Mouse (Mus musculus): Measurements from ENCODE around the gene Pyroxd2.

The Pyroxd2 gene

DNA sequence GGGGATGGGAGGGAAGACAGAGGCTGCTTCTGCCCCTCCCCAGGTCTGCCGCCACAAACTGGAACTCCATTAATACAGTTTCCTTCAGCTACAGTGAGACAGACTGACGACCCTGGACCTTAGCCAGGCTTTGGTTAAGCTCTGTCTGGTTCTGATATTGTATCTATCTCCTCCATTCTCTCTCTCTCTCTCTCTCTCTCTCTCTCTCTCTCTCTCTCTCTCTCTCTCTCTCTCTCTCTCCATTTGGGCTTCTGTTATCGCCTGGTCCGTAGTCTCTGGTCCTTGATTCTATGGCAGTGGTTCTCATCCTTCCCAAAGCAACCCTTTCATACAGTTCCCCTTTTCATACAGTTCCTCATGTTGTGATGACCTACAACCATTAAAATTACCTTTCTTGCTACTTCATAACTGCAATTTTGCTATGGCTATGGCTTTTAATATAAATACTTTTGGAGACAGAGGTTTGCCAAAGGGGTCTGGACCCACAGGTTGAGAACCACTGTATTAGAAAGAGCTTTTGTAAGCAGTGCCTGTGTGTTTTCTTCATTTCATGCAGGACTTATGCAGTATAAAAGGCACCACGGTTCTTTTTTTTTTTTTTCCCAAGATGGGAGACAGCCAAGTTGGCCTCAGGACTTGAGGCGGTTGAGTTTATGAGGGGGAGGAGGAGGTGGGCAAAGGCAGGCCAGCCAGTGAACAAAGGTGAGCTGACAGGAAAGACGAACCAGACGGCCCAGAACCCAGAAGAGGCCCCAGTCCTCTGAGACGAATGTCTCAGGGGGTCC is 7.3 kb downstream of the Pyroxd2 start:
- DNase-seq, result no peak

DNA sequence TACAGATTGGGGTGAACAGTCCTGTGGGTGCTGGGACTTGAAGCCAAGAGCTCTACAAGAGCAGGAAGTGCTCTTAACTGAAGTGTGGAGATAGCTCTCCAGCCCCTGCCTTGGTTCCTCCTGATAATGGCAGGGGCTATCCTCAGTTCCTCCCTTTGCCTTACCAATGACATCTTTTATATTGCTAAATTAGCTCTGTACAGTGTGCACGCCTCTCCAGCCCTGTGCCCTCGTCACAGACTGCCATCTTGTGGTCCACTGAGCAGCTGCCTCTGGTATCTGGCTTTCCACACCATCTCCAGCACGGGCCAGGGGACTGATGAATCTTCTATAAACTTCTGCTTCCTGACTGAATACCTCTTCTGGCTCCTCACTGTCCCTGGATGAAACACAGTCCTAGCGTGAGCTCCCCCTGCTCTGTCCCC is 8.4 kb downstream of the Pyroxd2 start:
- peak; percentile 70 for DNase-seq

DNA sequence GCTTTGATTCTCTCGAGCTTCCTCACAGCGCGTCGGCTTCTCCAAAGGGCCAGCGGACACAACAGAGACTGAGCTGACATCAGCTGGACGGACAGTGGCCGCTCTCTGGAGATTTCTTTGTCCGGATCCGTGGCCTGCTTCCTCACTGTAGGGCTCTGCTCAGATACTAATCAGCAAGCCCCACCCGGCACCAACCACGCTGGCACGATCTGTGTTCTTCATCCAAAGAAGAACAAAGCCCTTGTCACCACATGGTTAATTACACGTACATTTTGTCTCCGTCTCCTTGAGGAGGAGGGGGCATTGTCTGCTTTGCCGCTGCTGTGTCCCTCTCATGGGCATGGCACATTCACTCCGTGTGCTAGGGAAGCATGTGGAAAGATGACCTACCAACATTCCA is 9.3 kb downstream of the Pyroxd2 start:
- no peak for DNase-seq

DNA sequence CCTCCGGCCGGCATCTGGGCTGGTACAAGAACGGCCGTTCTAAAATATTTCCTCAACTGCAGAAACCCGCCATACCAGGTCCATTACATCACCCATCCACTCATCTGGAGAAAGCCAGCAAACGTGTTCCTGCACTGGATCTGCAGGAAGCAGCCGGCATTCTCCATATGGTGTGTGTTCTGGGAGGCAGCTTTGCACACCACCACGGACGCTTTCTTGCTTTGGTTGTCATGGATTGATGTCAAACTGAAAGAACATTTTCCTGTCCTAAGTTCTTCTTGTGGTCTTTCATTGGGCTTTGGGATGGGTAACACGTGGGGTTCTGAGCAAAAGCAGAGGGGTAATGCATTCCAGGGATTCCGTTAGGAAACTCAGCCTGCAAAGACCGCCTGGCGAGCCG is 10.7 kb downstream of the Pyroxd2 start:
- peak; percentile 56 for DNase-seq

DNA sequence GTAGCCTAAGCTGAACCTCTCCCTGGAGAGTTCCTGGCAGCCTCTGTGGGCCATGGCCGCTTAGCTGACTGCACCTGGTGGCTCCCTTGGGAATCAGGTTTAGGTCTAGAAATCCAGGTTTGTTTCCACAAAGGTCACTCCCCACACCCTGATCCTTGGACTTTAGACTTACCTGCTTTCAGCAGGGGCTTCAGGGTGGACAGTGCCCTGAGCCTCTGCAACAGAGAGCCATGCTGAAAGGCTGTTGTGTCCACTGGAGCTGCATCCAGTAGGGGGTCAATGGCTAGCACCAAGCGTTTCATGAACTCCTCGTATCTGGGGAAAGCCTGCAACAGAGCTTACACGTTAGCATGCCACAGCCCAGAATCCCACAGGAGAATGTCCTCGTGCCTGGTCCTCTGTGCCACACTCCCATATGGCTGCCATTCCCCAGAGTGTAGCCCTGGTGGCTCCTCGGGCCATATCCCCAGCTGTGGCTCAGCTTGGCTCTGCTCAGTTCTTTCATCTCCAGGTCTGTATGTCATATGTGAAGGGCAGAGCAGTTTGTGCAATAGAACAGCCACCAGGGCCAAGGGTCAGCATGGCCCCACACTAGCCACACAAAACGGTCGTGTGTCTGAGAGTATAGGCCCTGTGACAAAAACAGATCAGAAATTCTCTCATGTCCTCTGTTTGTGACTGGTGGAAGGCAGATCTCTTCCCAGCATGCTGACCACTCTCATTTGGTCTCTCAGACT is 12.2 kb downstream of the Pyroxd2 start:
- no peak for DNase-seq

DNA sequence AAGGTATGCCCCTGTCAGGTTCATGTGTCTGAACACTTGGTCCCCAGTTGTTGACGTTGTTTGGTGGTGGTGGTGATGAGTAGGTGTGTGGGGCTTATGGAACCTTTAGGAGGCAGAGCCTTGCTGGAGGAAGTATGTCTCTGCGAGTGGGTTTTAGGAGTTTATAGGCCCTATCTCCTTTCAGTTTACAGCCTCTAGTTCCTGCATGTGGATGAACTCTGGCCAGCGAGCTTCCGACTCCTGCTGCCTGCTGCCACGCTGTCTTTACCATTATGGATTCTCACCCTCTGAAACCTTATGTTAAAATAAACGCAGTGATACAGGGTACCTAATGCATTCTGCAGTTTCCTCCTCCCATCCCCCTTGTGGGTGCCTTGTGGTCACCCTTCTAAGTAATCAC is 12.8 kb downstream of the Pyroxd2 start:
- DNase-seq, result no peak

DNA sequence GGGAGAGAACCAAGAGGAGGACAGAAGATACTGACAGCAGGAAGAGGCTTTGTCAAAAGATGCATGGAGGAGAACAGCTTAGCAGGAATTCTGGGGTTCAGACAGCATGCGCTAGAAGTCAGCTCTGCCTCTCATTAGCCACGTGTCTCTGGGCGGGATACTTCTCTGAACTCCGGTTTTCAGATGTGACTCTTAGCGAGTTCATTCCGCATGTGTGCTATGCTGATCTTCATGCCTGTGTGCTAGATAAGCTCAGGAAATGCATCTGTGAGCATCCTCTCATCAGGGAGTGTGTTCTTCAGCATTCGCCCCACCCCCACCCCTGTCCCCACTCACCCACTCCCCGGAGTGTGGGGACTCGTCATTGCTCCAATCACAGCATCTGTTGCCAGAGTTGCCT is 14.8 kb downstream of the Pyroxd2 start:
- DNase-seq, result no peak

DNA sequence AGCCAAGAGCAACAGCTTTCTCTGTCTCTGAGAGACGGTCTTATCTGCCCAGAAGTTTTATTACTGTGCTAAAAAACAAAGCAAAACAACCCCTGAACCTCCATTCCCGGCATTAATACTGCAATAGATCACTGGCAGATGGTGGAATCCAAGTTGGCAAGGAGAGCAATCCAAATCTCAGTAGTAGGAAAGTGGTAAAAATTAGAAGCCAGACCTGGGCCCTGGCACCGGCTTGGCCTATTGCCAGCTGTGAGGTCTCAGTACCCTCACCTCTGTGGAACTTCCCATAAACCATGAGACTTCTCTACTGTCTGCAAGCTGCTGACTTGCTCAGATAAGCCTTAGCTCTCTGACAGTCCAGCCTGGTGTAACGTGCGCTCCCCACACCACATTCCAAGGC is 17.6 kb downstream of the Pyroxd2 start:
- no peak for DNase-seq

DNA sequence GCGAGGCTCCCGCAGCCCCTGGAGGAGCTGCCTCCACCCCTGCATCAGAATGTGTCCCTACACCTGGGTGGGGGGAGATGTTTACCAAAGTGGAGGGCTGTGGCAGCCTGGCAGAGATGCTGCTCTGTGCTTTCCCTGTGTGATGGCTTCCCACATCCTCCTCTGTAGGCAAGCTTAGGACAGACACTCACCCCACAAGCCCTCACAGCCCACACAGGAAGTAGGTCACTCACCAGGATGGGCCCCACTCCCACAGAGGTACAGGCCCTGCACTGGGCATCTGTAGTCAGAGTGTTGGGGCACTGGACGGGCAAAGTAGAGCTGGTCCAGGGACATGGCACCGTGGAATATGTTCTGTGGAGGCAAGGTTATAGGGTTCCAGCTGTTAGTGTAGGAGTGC is 25.2 kb downstream of the Pyroxd2 start:
- DNase-seq, result no peak

DNA sequence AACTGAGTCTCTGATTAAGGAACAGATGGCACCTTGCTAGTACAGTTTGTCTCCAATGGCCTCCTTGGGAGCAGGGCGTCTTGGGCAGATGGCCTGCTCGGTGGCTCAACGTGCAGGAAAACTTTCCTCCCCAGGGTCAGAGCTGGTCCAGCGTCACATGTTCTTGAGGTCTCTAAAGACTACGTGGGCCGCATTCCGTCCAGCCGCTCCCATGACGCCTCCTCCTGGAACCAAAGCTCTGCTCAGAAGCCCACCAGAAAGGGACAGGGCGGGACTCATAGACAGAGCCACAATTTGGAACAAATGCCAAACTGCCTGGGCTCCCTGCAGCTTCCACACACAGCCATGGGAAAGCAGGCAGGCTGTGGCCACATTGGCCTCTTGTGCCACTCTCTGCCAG is 25.8 kb downstream of the Pyroxd2 start:
- no peak for DNase-seq

DNA sequence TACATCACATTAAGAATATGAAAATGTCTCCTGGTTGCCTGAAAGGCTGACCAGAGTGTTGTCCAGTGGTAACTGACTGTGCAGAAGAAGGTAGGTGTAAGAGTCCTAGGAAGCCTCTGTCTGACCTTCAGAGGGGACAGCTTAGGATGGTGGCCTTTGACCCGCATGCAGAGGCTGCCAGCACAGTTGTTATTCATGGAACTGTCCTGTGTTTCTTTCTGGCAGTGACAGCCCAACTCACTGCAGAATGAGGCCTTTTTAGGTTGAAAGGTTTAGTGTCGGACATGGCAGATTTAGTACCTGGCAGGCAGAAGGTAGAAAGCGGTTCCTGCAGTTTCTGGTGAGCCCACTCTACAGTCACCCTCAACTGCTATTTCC is 26.6 kb downstream of the Pyroxd2 start:
- DNase-seq, result no peak

DNA sequence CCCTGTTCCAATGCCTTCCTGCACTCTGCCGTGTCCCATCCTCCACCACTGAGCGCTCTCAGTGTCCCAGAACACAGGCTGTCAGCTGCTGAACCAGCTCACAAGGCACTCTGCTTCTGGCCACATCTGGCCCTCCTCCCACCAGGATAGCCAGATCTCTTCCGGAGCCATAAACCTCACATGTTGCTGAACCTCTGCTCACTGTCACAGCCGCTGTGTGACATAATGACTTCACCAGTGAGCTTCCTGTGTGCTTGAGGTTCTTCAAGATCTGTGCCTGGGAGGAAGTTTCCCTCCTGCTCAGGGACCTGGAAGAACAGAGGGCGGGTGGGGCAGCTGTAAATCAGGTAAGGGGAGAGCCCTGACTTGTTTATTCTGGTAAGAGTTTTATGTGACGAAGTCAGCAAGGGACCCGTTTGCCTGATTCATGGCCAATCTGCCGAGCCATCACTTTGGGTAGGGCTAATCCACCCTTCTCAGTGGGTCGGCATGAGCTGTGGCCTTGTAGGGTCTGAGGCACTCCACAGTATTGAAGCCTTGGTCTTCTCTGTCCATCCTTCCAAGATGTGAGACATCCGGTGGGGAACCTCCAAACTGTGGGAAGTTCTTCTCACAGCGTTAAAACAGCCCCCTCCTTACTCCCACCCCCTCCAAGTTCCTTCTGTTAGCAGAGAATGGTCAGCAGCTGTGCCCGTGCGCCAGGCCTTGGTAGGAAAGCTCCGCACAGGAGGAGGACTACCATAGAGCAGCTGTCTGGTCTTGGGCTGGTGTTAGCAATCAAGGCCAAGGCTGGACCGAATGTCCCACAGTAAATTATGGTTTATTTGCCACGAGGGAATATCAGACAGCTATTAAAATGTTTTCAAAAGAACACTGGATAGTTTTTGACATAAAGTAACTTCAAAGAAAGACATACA is 27.3 kb downstream of the Pyroxd2 start:
- no peak for DNase-seq

DNA sequence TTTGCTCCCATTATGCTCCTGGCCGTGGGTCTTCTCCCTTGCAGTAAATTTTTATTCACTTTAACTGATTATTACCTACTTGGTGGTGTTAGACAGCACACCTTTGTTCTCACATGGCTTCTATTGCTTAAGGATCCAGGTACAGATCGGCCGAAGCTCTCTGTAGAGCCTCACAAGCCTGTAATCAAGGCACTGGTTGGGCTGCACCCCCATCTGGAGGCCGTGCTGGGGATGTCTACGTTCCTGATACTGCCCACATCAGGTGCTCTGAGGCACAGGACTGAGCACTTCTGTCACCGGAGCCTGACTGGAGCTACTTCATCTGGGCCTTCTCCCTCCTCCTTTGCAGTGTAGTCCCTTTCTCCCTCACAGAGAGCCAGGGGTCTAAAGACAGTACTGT is 29.3 kb downstream of the Pyroxd2 start:
- no peak for DNase-seq

DNA sequence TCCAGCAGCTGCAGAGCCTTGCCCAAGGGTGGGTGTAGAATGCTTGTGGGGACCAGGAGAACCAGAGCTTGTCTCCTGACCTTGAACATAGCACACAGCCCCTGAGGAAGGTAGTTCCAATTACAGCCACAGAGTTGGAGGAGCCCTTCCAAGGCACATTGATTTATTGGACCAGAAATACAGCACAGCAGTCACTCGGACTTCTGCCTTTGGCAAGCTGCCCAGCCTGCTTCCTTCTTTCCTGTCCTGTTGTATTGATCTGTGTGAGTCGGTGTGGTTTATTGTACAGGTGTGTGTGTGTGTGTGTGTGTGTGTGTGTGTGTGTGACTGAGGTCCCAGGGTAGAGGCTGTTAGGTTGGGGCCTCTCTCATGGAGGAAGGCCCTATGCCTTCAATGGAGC is 30.1 kb downstream of the Pyroxd2 start:
- DNase-seq, result no peak

DNA sequence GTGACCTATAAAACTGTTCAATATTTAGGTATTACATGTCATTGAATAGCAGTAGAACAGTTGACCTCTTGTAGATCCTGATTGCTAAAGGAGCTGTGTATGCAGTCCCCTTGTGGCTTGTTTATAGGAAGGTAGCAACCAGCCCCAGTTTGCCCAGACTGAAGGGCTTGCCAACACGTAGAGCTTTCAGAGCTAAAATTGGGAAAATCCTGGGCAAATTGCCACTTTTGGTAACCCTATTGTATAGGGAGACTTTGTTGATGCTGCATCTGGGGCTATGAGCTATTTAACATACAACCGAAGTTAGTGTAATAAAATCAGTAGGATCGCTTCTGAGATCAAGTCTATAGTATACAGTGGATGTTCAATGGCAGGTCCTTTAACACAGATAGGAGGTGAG is 34.5 kb downstream of the Pyroxd2 start:
- no peak for DNase-seq

DNA sequence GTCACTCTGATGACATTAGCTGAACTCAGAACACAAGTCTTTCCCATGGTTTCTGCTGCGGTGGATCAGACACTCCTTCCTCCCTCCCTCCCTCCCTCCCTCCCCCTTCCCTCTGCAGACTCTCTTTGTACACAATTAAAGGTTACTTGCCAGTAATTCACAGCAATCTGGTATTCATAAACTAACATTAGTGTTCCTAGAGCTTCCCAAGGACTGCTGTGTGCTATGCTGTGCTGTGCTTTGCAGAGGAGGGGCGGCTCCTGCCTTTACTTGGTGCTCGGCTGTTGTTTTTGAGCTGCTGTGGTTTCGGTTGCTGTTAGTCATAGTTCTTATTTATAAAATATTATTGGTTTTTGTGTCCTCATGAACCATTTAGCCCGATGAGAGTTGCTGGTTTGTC is 34.9 kb downstream of the Pyroxd2 start:
- DNase-seq, result no peak

DNA sequence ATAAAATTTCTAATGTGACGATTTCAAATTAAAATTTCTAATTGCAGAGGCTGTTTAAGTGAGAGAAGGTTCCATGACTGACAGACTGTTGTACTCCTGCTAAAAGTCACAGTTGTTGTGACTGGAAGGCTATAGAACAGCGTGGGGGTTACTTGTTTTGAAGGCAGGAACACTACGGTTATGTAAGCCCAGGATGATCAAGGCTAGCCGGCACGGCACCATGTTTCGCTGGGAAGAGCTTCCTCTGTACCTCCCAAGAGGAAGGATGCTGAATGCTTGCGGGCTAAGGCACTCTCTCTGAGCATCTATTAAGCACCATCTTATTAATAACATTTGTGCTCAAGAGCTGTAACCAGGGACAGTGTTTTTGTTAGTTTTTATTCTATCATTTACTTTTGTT is 36.1 kb downstream of the Pyroxd2 start:
- DNase-seq, result peak; percentile 39

DNA sequence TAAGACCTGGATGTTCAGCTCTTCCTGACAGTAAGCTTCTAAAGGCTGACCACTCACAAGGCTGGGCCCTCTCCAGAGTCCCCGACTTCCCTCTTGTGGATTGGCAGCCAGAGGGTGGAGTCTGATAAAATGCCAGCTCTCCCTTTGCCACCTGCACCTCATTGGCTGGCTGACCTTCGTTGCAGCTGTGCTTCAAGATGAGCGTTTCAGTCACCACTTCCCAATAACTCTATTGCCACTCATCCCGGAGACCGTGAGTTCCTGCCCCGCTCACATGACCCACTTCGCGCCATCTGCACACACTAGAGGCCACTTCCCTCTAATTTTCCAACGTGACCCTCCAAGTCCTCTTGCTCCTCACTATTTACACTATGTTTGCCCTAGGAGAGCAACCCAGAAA is 38.8 kb downstream of the Pyroxd2 start:
- DNase-seq, result no peak

DNA sequence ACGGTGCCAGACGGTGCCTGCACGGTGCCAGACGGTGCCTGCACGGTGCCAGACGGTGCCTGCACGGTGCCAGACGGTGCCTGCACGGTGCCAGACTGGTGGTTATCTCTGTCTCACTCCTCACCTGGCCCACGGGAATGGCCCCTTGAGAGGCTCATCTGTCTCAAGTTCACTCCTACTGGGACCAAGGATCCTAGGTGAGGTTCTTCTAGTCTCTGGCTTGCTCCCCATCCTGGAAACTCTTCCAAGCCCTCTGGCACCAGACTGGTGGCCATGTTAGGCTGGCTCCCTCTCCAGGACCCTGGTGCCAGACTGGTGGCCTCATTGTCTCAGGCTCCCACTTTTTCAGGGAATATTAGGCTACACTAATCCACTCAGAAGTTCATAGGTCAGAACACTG is 53.1 kb downstream of the Pyroxd2 start:
- DNase-seq, result no peak

DNA sequence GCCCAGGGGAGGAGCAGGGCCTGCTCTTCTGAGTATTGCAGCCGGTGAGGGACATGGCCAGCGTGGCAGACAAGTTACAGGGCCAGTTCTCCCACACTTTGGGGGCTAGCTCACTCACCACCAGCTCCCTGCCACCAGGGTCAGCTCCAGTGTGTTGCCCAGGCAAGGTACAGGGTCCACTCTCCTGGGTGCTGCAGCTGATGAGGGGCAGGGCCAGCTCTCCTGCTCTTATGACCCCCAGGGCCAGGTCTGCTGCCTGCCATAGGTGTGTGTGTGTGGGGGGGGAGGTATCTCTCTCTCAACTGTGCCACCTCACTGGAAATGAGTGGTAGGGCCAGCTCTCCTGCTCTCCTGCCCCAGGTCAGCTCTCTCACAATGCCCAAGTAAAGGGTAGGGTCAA is 54.0 kb downstream of the Pyroxd2 start:
- no peak for DNase-seq

DNA sequence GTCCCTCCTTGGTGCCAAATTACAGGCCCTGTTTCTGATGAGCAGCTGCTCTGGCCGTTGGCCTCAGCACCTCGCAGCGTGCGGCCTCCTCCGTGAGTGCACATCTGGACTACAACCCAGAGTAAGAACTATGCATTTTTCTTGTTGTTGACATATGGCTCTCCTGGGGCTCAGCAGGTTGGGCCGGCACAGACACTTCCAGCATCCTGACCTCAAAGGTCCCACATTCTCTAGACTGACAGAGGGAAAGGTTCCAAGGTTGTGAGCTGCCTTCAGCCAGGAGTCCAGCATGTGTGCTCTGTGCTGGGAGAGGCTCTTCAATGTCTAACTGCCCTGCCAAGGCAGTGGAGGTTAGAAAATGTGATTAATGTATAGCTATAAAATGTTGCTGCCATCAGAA is 55.2 kb downstream of the Pyroxd2 start:
- no peak for DNase-seq

DNA sequence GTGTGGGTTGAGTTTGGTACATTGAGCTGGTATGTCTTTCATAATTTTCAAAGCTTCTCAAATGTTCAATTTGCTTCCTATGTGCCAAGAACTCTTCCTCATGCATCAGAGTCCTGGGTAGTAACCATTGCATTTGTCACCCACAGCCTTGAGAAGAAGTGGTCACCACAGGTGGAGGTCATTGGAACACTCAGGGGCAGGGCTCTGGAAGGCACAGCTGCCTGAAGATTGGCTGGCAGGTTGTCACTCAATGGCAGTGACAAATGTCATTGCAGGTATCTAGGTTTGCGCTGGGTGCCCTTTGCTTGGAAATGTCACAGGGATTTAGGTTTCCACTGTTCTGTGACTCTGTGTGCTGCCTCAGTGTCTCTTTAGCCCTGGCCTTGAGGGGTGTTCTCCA is 62.3 kb downstream of the Pyroxd2 start:
- no peak for DNase-seq

DNA sequence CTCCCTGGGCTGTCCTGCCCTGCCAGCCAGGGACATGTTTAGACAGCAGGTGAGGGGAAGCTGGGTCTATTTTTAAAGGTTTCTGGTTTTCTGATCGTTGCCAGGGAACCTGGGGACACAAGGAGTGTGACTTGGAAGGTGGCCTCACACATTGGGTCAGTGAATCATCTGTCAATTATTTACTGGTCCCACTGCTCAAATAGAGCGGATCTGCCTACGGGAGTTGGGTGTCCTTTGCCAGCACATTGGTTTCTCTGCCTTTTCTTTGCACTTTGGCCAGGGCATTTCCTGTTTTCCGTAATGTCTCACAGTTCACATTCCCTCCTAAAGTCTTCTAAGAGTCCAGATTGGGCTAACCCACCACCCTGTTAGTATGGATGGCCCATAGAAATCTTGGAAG is 62.8 kb downstream of the Pyroxd2 start:
- no peak for DNase-seq

DNA sequence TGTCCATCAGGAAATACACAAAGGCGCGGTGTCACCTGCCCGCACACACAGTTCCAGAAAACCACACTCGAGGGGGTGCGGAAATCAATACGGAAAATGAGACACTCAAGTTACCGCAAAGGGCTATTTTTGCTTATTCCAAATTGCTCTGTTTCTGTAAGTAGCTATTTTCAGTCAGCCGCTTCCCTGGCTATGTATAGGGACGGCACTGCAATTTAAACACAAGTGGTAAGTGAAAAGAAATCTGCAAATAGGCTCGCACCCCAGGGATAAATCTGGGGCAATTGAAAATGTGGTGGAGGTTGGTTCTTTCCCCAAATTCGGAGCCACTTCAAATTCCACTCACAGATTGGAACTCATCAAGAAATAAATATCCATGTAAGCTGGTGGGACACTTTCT is 63.3 kb downstream of the Pyroxd2 start:
- peak; percentile 41 for DNase-seq
